Mouse (Mus musculus): Measurements from ENCODE around the gene Zfp740. TPM values are rescaled to one million over a fixed set of nuclear protein-coding genes. Genes with fewer than 3 reads are reported as not detected.

Gene Zfp740
- 130 TPM for total RNA-seq (2023)

GRCm38 (mm10) chr15:102202971-102203834 is at the start of gene Zfp740:
TSS of gene Zfp740 (plus strand) at chr15:102203249.

GRCm38 (mm10) chr15:102204674-102205505 is 1.8 kb downstream of the Zfp740 start, which contains the start of gene Csad:
TSS of gene Csad (minus strand) at chr15:102204724.

GRCm38 (mm10) chr15:102231748-102232147 is 28.7 kb downstream of the Zfp740 start, which contains the start of gene Itgb7:
TSS of gene Itgb7 (minus strand) at chr15:102231944.

GRCm38 (mm10) chr15:102257202-102258075 is 54.4 kb downstream of the Zfp740 start, which contains the start of gene Rarg:
TSS of gene Rarg (minus strand) at chr15:102257517.

Other genes starting within 250 kb of the Zfp740 start
- not detected for gene Krt78, start 249.0 kb upstream of the Zfp740 start, total RNA-seq (2023)
- not detected for gene Krt8, start 198.8 kb upstream of the Zfp740 start, total RNA-seq (2023)
- not detected for gene Krt18, start 175.1 kb upstream of the Zfp740 start, total RNA-seq (2023)
- gene Eif4b, start 129.5 kb upstream of the Zfp740 start, total RNA-seq (2023) = 235 TPM
- 2.1 TPM for gene Tns2, start 102.8 kb upstream of the Zfp740 start, total RNA-seq (2023)
- 36.0 TPM for gene Spryd3, start 67.0 kb upstream of the Zfp740 start, total RNA-seq (2023)
- not detected for gene Igfbp6, start 58.9 kb upstream of the Zfp740 start, total RNA-seq (2023)
- gene Soat2, start 52.7 kb upstream of the Zfp740 start, total RNA-seq (2023) = 1.1 TPM
- gene Csad, start 1.5 kb downstream of the Zfp740 start, total RNA-seq (2023) = 14.5 TPM
- gene Itgb7, start 28.7 kb downstream of the Zfp740 start, total RNA-seq (2023) = 572 TPM
- 20.6 TPM for gene Rarg, start 54.3 kb downstream of the Zfp740 start, total RNA-seq (2023)
- not detected for gene Gm9918, start 67.3 kb downstream of the Zfp740 start, total RNA-seq (2023)
- 28.3 TPM for gene Mfsd5, start 76.2 kb downstream of the Zfp740 start, total RNA-seq (2023)
- gene Espl1, start 93.0 kb downstream of the Zfp740 start, total RNA-seq (2023) = 3.8 TPM
- gene Pfdn5, start 122.9 kb downstream of the Zfp740 start, total RNA-seq (2023) = 483 TPM
- gene Myg1, start 128.5 kb downstream of the Zfp740 start, total RNA-seq (2023) = 52.7 TPM
- gene Aaas, start 147.5 kb downstream of the Zfp740 start, total RNA-seq (2023) = 43.6 TPM
- not detected for gene Sp7, start 163.9 kb downstream of the Zfp740 start, total RNA-seq (2023)
- 134 TPM for gene Sp1, start 202.9 kb downstream of the Zfp740 start, total RNA-seq (2023)
- 0.70 TPM for gene Amhr2, start 242.1 kb downstream of the Zfp740 start, total RNA-seq (2023)